Mouse (Mus musculus): ENCODE results near the gene Tmem44. TPM values are rescaled to one million over a fixed set of nuclear protein-coding genes. Genes with fewer than 3 reads are reported as not detected.

Tmem44 gene
- total and polyA plus RNA-seq, 2 experiments: 1.3 to 2.0 TPM

DNA sequence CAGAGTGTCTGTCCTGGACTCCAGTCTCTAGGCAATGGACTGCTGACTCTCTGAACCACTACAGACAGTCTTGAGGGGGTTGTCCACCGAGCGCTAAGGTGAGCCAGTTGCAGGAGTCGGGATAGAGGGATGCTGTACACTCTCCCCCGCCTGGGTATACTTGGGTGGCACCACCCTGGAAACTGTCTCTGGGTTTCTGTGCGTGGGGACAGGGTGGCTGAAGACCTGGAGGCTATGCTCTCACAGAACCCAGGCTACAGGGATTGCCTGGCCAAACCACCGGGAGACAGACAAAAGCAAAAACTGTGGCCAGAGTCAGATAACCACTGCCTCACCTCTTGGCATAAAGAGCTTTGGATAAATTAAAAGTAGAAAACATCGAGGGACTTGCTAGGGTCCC lies 1.1 kb downstream of the Tmem44 start:
- H3K9ac ChIP-seq (ENCODE audit: low read depth, low read length): no peak overlapping the region
- no peaks in the 10 kb centered on the region for H3K79me2 ChIP-seq (ENCODE audit: control insufficient read depth, insufficient read depth, low read length)
- H3K4me3 ChIP-seq (ENCODE audit: insufficient read depth, low read depth, low read length): no peak overlapping the region
- 92% methylated on average over 7 of the region's 7 CpGs for WGBS
- no peaks in the 10 kb centered on the region for H3K27me3 ChIP-seq (ENCODE audit: control insufficient read depth, insufficient read depth, low read length)
- no peak overlapping the region for H3K27ac ChIP-seq (replicated peaks; ENCODE audit: insufficient read depth, low read depth, low read length)
- no peaks in the 10 kb centered on the region for H3K36me3 ChIP-seq (ENCODE audit: control insufficient read depth, insufficient read depth, low read length)
- TF ChIP-seq POLR2A (IDR thresholded peaks at IDR 0.05; ENCODE audit: extremely low read depth, insufficient read depth, low read length) (no peak), CTCF (IDR thresholded peaks at IDR 0.05; ENCODE audit: low read depth, low read length) (no peak)
- H3K4me1 ChIP-seq (ENCODE audit: control insufficient read depth, insufficient read depth, low read length): peaks cover 6% of the 10 kb centered on the region
- no peak for DNase-seq (ENCODE audit: extremely low read depth, low read depth, low spot score)

DNA sequence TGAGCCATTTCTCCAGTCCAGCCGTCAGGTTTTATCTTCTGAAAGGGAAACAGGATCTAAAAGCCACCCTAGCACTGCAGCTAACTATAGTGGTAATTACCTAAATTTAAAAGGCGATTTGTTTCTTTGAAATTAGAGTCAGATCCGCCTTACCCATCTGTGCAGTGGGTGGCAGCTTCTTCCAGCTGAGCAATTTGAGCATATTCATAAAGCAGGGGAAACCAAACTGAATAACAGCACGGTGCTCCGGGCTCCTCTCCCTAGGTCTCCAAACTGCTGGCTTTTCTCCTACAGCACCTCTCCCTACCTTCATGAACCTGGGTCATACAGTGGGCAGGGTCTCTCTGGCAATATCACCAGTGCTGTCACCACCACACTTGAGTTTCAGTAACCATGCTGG lies 2.4 kb downstream of the Tmem44 start:
- Histone ChIP-seq H3K36me3 (ENCODE audit: control insufficient read depth, insufficient read depth, low read length) (no peaks in the 10 kb centered on the region), H3K4me1 (ENCODE audit: control insufficient read depth, insufficient read depth, low read length) (peaks cover 6% of the 10 kb centered on the region), H3K9ac (ENCODE audit: low read depth, low read length) (no peak overlapping the region), H3K79me2 (ENCODE audit: control insufficient read depth, insufficient read depth, low read length) (no peaks in the 10 kb centered on the region), H3K27ac (replicated peaks; ENCODE audit: insufficient read depth, low read depth, low read length) (no peak overlapping the region), H3K27me3 (ENCODE audit: control insufficient read depth, insufficient read depth, low read length) (no peaks in the 10 kb centered on the region), H3K4me3 (ENCODE audit: insufficient read depth, low read depth, low read length) (no peak overlapping the region)
- no peak for DNase-seq (ENCODE audit: extremely low read depth, low read depth, low spot score)
- TF ChIP-seq CTCF (IDR thresholded peaks at IDR 0.05; ENCODE audit: low read depth, low read length): no peak
- no peak for TF ChIP-seq POLR2A (IDR thresholded peaks at IDR 0.05; ENCODE audit: extremely low read depth, insufficient read depth, low read length)
- WGBS: 88% methylated on average over 5 of the region's 5 CpGs

DNA sequence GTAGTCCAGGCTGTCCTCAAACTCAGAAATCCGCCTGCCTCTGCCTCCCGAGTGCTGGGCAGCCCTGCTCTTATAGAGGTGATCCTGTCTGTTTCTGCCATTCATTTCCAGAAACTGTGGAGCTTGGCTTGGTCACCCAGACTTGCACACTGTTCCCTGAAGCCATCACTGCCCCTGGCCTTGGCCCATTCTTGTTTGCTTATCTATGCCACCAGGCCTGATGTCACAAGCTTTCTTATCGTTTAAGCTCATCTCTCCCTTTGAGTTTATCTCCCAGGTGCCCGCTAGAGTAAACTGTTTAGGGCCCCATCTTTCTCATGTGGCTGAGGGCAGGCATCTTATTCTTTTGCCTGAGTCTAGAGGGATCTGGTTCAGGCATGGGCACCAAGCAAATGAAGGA lies 5.9 kb downstream of the Tmem44 start:
- H3K9ac ChIP-seq (ENCODE audit: low read depth, low read length): no peak overlapping the region
- H3K36me3 ChIP-seq (ENCODE audit: control insufficient read depth, insufficient read depth, low read length): no peaks in the 10 kb centered on the region
- no peaks in the 10 kb centered on the region for H3K79me2 ChIP-seq (ENCODE audit: control insufficient read depth, insufficient read depth, low read length)
- no peaks in the 10 kb centered on the region for H3K27me3 ChIP-seq (ENCODE audit: control insufficient read depth, insufficient read depth, low read length)
- no peaks in the 10 kb centered on the region for H3K4me1 ChIP-seq (ENCODE audit: control insufficient read depth, insufficient read depth, low read length)
- DNase-seq (ENCODE audit: extremely low read depth, low read depth, low spot score): no peak
- H3K4me3 ChIP-seq (ENCODE audit: insufficient read depth, low read depth, low read length): no peak overlapping the region
- no peak for TF ChIP-seq POLR2A (IDR thresholded peaks at IDR 0.05; ENCODE audit: extremely low read depth, insufficient read depth, low read length)
- no peak for TF ChIP-seq CTCF (IDR thresholded peaks at IDR 0.05; ENCODE audit: low read depth, low read length)
- no peak overlapping the region for H3K27ac ChIP-seq (replicated peaks; ENCODE audit: insufficient read depth, low read depth, low read length)
- 75% methylated on average over 4 of the region's 4 CpGs for WGBS

DNA sequence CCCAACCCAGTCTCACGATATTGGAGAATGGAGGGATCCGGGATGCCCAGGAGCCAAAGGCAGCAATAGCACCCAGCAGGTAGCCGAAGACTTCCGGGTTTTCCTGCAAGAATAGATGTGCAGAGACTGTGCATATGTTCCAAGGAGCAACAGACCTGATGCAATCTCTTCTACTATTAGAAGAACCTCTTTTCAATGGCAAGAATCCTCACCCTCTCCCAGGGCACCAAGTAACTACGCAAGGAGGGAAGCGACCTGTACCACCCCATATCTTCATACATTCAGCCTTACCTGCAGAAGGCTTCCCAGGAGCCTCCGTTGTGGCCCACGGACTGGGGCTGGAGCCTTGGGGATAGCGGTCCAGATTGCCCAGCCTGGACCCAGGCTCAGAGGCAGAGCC lies 7.3 kb downstream of the Tmem44 start:
- Histone ChIP-seq H3K4me3 (ENCODE audit: insufficient read depth, low read depth, low read length) (no peak overlapping the region), H3K4me1 (ENCODE audit: control insufficient read depth, insufficient read depth, low read length) (no peaks in the 10 kb centered on the region), H3K79me2 (ENCODE audit: control insufficient read depth, insufficient read depth, low read length) (no peaks in the 10 kb centered on the region), H3K27ac (replicated peaks; ENCODE audit: insufficient read depth, low read depth, low read length) (no peak overlapping the region), H3K36me3 (ENCODE audit: control insufficient read depth, insufficient read depth, low read length) (no peaks in the 10 kb centered on the region), H3K27me3 (ENCODE audit: control insufficient read depth, insufficient read depth, low read length) (no peaks in the 10 kb centered on the region), H3K9ac (ENCODE audit: low read depth, low read length) (no peak overlapping the region)
- DNase-seq (ENCODE audit: extremely low read depth, low read depth, low spot score): no peak
- TF ChIP-seq CTCF (IDR thresholded peaks at IDR 0.05; ENCODE audit: low read depth, low read length) (no peak), POLR2A (IDR thresholded peaks at IDR 0.05; ENCODE audit: extremely low read depth, insufficient read depth, low read length) (no peak)
- 90% methylated on average over 9 of the region's 9 CpGs for WGBS

DNA sequence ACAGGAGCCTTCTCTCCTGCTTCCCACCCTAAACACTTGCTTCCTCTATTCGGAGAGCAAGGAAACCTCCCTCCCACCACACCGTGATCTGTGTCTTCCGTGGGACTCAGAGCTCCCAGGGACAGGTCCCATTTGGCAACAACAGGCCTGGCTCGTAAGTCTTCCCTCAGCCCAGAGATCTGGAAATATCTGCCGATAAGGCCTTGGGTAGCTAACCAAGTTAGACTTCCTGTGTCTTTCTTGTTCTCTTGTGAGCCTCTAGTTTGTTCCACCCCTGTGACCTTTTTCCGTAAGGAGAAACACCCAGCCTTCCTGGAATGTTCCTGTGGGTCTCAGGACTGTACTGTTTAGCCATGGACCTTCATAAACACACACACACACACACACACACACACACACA lies 7.8 kb downstream of the Tmem44 start:
- WGBS: 77% methylated on average over 6 of the region's 6 CpGs
- Histone ChIP-seq H3K27ac (replicated peaks; ENCODE audit: insufficient read depth, low read depth, low read length) (no peak overlapping the region), H3K4me1 (ENCODE audit: control insufficient read depth, insufficient read depth, low read length) (no peaks in the 10 kb centered on the region), H3K27me3 (ENCODE audit: control insufficient read depth, insufficient read depth, low read length) (no peaks in the 10 kb centered on the region), H3K9ac (ENCODE audit: low read depth, low read length) (no peak overlapping the region), H3K79me2 (ENCODE audit: control insufficient read depth, insufficient read depth, low read length) (no peaks in the 10 kb centered on the region), H3K36me3 (ENCODE audit: control insufficient read depth, insufficient read depth, low read length) (no peaks in the 10 kb centered on the region), H3K4me3 (ENCODE audit: insufficient read depth, low read depth, low read length) (no peak overlapping the region)
- DNase-seq (ENCODE audit: extremely low read depth, low read depth, low spot score): no peak
- TF ChIP-seq POLR2A (IDR thresholded peaks at IDR 0.05; ENCODE audit: extremely low read depth, insufficient read depth, low read length): no peak
- TF ChIP-seq CTCF (IDR thresholded peaks at IDR 0.05; ENCODE audit: low read depth, low read length): no peak

DNA sequence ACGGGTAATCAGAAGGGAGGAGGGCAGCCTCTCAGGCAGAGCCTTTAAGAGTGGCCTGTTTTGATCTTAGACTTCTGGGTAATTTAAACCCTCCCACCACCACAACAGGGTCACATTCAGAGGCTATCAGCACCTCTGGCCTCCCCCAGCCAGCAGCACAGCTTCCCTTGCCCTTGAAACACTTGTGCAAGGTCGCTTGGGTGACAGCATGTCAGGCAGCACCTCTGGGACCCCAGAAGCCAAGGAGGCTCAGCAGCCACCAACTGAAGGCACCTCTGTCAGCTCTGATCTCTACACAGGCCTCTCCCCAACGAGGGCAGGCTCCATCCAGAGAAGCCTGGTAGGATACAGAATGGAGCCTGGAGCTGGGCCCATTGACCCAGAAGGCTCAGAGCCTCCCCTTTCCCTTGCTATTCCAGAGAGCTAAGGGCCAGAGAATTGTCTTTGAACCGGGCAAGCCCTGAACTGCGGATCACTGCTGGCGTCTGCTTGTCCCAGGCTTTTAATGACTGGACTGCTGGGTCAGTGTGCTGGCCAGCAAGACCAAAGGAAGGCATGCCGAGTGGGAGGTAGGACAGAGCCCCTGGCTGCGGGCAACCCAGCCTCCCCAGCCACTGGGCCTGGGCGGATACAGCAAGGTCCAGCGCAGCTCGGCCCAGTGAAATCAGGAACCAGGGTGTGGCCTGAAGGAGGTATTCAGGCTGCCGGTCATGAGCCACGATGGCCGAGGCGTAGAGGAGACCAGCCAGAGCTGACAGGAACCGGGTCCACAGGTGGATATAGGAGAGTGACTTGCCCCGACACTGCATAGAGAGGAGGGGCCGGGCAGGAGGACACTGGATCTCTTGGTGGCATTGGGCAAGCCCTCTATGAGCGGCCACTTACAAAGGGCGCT lies 10.3 kb downstream of the Tmem44 start:
- no peak for DNase-seq (ENCODE audit: extremely low read depth, low read depth, low spot score)
- Histone ChIP-seq H3K79me2 (ENCODE audit: control insufficient read depth, insufficient read depth, low read length) (no peaks in the 10 kb centered on the region), H3K4me1 (ENCODE audit: control insufficient read depth, insufficient read depth, low read length) (no peaks in the 10 kb centered on the region), H3K27me3 (ENCODE audit: control insufficient read depth, insufficient read depth, low read length) (no peaks in the 10 kb centered on the region), H3K4me3 (ENCODE audit: insufficient read depth, low read depth, low read length) (no peak overlapping the region), H3K9ac (ENCODE audit: low read depth, low read length) (no peak overlapping the region), H3K27ac (replicated peaks; ENCODE audit: insufficient read depth, low read depth, low read length) (no peak overlapping the region), H3K36me3 (ENCODE audit: control insufficient read depth, insufficient read depth, low read length) (no peaks in the 10 kb centered on the region)
- TF ChIP-seq POLR2A (IDR thresholded peaks at IDR 0.05; ENCODE audit: extremely low read depth, insufficient read depth, low read length): no peak
- TF ChIP-seq CTCF (IDR thresholded peaks at IDR 0.05; ENCODE audit: low read depth, low read length): no peak
- 88% methylated on average over 20 of the region's 20 CpGs for WGBS

Data from liver, adult 2 months (tissue).